ENCODE assay signal across 11 mouse cellular contexts in the genomic region with DNA sequence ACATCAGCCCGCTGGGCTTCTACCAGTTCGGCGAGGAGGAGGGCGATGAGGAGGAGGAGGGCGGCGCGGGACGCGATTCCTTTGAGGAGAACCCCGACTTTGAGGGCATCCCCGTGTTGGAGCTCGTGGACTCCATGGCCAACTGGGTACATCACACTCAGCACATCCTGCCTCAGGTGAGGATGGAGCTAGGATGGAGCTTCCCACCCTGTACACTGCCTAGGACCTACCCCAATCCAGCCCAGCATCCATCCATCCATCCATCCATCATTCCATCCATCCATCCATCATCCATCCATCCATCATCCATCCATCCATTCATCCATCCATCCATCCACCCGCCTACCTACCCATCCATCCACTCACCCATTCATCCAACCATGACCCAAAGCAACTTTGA. TPM values are rescaled to one million over a fixed set of nuclear protein-coding genes. Genes with fewer than 3 reads are reported as not detected.
DNase-seq lines count a peak whose midpoint lies in the region; ATAC-seq and TF ChIP-seq lines count a peak whose summit lies in the region.
"Had no signal": no experiment of that assay in that cellular context is flagged by ENCODE, and none has a peak within 500 bp of the region (broad histone marks: within the 10 kb centered on the region; RNA-seq: fewer than 3 reads in every experiment).

No protein-coding gene starts in this region.

- ATAC-seq in hindbrain, embryonic 13.5 days (ENCODE audit: low FRiP score): no peak
- no peak for ATAC-seq in hindbrain, embryonic 11.5 days (ENCODE audit: low FRiP score)
- peak; percentile 43; the same call in 1 of the 2 replicates for ATAC-seq in stomach, postnatal 0 days (ENCODE audit: low FRiP score, low TSS enrichment)
- ATAC-seq: inflammation-experienced regulatory T-cells, adult 6 months had no signal

- DNase-seq in hindbrain, embryonic 11.5 days (ENCODE audit: low spot score): no peak
- peak; percentile 44 for DNase-seq in testis, postnatal 10 days (ENCODE audit: low spot score)
- no peak for DNase-seq in testis, postnatal 14 days (ENCODE audit: low spot score)
- no peak for DNase-seq in limb, embryonic 10.5 days (ENCODE audit: low spot score)
- DNase-seq in stomach, postnatal 0 days (ENCODE audit: low spot score): no peak
- no peak for DNase-seq in urinary bladder, adult 2 months (ENCODE audit: low spot score)
- DNase-seq in kidney, postnatal 4 days: no peak
- DNase-seq: lung, postnatal 10 days; spleen, adult 18-20 months had no signal

- H3K27me3 ChIP-seq in hindbrain, embryonic 13.5 days: peaks cover 41% of the 10 kb centered on the region
- H3K27me3 ChIP-seq in hindbrain, embryonic 11.5 days (ENCODE audit: control insufficient read depth, insufficient read depth, low read length): peaks cover 25% of the 10 kb centered on the region
- peaks cover 49% of the 10 kb centered on the region for H3K27me3 ChIP-seq in limb, embryonic 10.5 days (ENCODE audit: low read depth, poor library complexity, severe bottlenecking)
- no peaks in the 10 kb centered on the region; the same call in 1 of the 2 replicates for H3K27me3 ChIP-seq in stomach, postnatal 0 days (ENCODE audit: control insufficient read depth, insufficient read depth, low read length)

- no peaks in the 10 kb centered on the region for H3K9me3 ChIP-seq in hindbrain, embryonic 13.5 days
- H3K9me3 ChIP-seq in hindbrain, embryonic 11.5 days (ENCODE audit: control insufficient read depth, low read length): no peaks in the 10 kb centered on the region
- H3K9me3 ChIP-seq in limb, embryonic 10.5 days (replicated peaks): 0 out of 2 replicates have a peak, but pooled peaks cover 1% of the 10 kb centered on the region
- H3K9me3 ChIP-seq in stomach, postnatal 0 days (ENCODE audit: control insufficient read depth, low read length): no peaks in the 10 kb centered on the region

- H3K4me1 ChIP-seq in hindbrain, embryonic 13.5 days (replicated peaks): no peaks in the 10 kb centered on the region
- no peaks in the 10 kb centered on the region for H3K4me1 ChIP-seq in hindbrain, embryonic 11.5 days (replicated peaks; ENCODE audit: control insufficient read depth, insufficient read depth, low read length)
- no peaks in the 10 kb centered on the region for H3K4me1 ChIP-seq in limb, embryonic 10.5 days
- no peaks in the 10 kb centered on the region for H3K4me1 ChIP-seq in stomach, postnatal 0 days (replicated peaks; ENCODE audit: control insufficient read depth, insufficient read depth)

- 0 out of 2 replicates have a peak overlapping the region, but pooled peaks have one; percentile 7 for H3K4me3 ChIP-seq in hindbrain, embryonic 13.5 days
- no peak overlapping the region for H3K4me3 ChIP-seq in hindbrain, embryonic 11.5 days (ENCODE audit: low read depth, low read length)
- peak overlapping the region; percentile 15; the same call in 1 of the 2 replicates for H3K4me3 ChIP-seq in limb, embryonic 10.5 days
- peak overlapping the region; percentile 4; the same call in 1 of the 2 replicates for H3K4me3 ChIP-seq in stomach, postnatal 0 days (ENCODE audit: low read depth, low read length)

- no peak for TF ChIP-seq EP300 in stomach, postnatal 0 days (optimal IDR thresholded peaks at IDR 0.05)

- WGBS in hindbrain, embryonic 13.5 days: 44% methylated on average over 13 of the region's 13 CpGs
- WGBS in hindbrain, embryonic 11.5 days: 53% methylated on average over 8 of the region's 13 CpGs
- WGBS in limb, embryonic 10.5 days: 53% methylated on average over 13 of the region's 13 CpGs
- WGBS in stomach, postnatal 0 days: 51% methylated on average over 13 of the region's 13 CpGs

- H3K4me2 ChIP-seq in hindbrain, embryonic 13.5 days: peak overlapping the region; percentile 30
- H3K4me2 ChIP-seq in hindbrain, embryonic 11.5 days (replicated peaks; ENCODE audit: low read depth, low read length): no peak overlapping the region
- H3K4me2 ChIP-seq in stomach, postnatal 0 days (replicated peaks; ENCODE audit: low read depth): no peak overlapping the region

- H3K36me3 ChIP-seq in hindbrain, embryonic 13.5 days: no peaks in the 10 kb centered on the region
- no peaks in the 10 kb centered on the region for H3K36me3 ChIP-seq in hindbrain, embryonic 11.5 days (ENCODE audit: control insufficient read depth, insufficient read depth, low read length)
- H3K36me3 ChIP-seq in limb, embryonic 10.5 days: no peaks in the 10 kb centered on the region
- no peaks in the 10 kb centered on the region for H3K36me3 ChIP-seq in stomach, postnatal 0 days (ENCODE audit: control insufficient read depth, insufficient read depth, low read length)

- 0 out of 2 replicates have a peak overlapping the region, but pooled peaks have one; percentile 20 for H3K9ac ChIP-seq in hindbrain, embryonic 13.5 days
- H3K9ac ChIP-seq in hindbrain, embryonic 11.5 days (ENCODE audit: low read depth, low read length): no peak overlapping the region
- no peak overlapping the region for H3K9ac ChIP-seq in stomach, postnatal 0 days (ENCODE audit: low read length)

- H3K27ac ChIP-seq in hindbrain, embryonic 13.5 days: no peak overlapping the region
- H3K27ac ChIP-seq in hindbrain, embryonic 11.5 days (ENCODE audit: low read depth, low read length): no peak overlapping the region
- no peak overlapping the region for H3K27ac ChIP-seq in limb, embryonic 10.5 days
- H3K27ac ChIP-seq in stomach, postnatal 0 days (replicated peaks): no peak overlapping the region

- TF ChIP-seq CTCF in stomach, postnatal 0 days (IDR thresholded peaks at IDR 0.05; ENCODE audit: low read depth): no peak

RNA-seq across cellular contexts. Expression of gene Dmwd, which starts 10.1 kb away (rescaled TPM):
- 25.4 and 25.6 TPM in 2 replicates for polyA plus RNA-seq in hindbrain, embryonic 13.5 days (2015; fragmentation: Nextera tagmentation; extraction: Ambion mirVana)
- 18.3 and 20.2 TPM in 2 replicates for polyA plus RNA-seq in hindbrain, embryonic 11.5 days (2014; fragmentation: Nextera tagmentation; extraction: Ambion mirVana)
- 20.0 and 21.4 TPM in 2 replicates for polyA plus RNA-seq in limb, embryonic 10.5 days (2016; fragmentation: Nextera tagmentation; extraction: Ambion mirVana)
- 4.5 and 7.0 TPM in 2 replicates for polyA plus RNA-seq in stomach, postnatal 0 days (2015; fragmentation: Nextera tagmentation; extraction: Ambion mirVana)
- 44.9 and 46.4 TPM in 2 replicates for polyA plus RNA-seq in urinary bladder, adult 2 months (2012; rRNA removed)

RNA-seq across cellular contexts. Expression of gene Rsph6a, which starts 11.4 kb away (rescaled TPM):
- not detected in 2 replicates for polyA plus RNA-seq in hindbrain, embryonic 13.5 days (2015; fragmentation: Nextera tagmentation; extraction: Ambion mirVana)
- polyA plus RNA-seq in hindbrain, embryonic 11.5 days (2014; fragmentation: Nextera tagmentation; extraction: Ambion mirVana): not detected in 2 replicates
- polyA plus RNA-seq in limb, embryonic 10.5 days (2016; fragmentation: Nextera tagmentation; extraction: Ambion mirVana): not detected in 2 replicates
- polyA plus RNA-seq in stomach, postnatal 0 days (2015; fragmentation: Nextera tagmentation; extraction: Ambion mirVana): not detected in 2 replicates
- polyA plus RNA-seq in urinary bladder, adult 2 months (2012; rRNA removed): 0.03 TPM in 1 of 2 replicates, not detected in the other
- polyA plus RNA-seq: inflammation-experienced regulatory T-cells, adult 6 months had no signal

RNA-seq across cellular contexts. Expression of gene Dmpk, which starts 17.8 kb away (rescaled TPM):
- polyA plus RNA-seq in hindbrain, embryonic 13.5 days (2015; fragmentation: Nextera tagmentation; extraction: Ambion mirVana): 9.4 and 11.6 TPM in 2 replicates
- polyA plus RNA-seq in hindbrain, embryonic 11.5 days (2014; fragmentation: Nextera tagmentation; extraction: Ambion mirVana): 10.3 and 12.2 TPM in 2 replicates
- polyA plus RNA-seq in limb, embryonic 10.5 days (2016; fragmentation: Nextera tagmentation; extraction: Ambion mirVana): 7.2 and 8.7 TPM in 2 replicates
- 91.3 and 103 TPM in 2 replicates for polyA plus RNA-seq in stomach, postnatal 0 days (2015; fragmentation: Nextera tagmentation; extraction: Ambion mirVana)
- polyA plus RNA-seq in urinary bladder, adult 2 months (2012; rRNA removed): 525 and 848 TPM in 2 replicates
- polyA plus RNA-seq: inflammation-experienced regulatory T-cells, adult 6 months had no signal

RNA-seq across cellular contexts. Expression of gene Six5, which starts 28.5 kb away (rescaled TPM):
- polyA plus RNA-seq in hindbrain, embryonic 13.5 days (2015; fragmentation: Nextera tagmentation; extraction: Ambion mirVana): 2.4 and 2.8 TPM in 2 replicates
- polyA plus RNA-seq in hindbrain, embryonic 11.5 days (2014; fragmentation: Nextera tagmentation; extraction: Ambion mirVana): 6.2 and 7.2 TPM in 2 replicates
- polyA plus RNA-seq in limb, embryonic 10.5 days (2016; fragmentation: Nextera tagmentation; extraction: Ambion mirVana): 5.7 and 7.5 TPM in 2 replicates
- 6.1 and 7.7 TPM in 2 replicates for polyA plus RNA-seq in stomach, postnatal 0 days (2015; fragmentation: Nextera tagmentation; extraction: Ambion mirVana)
- 59.1 and 60.2 TPM in 2 replicates for polyA plus RNA-seq in urinary bladder, adult 2 months (2012; rRNA removed)

RNA-seq across cellular contexts. Expression of gene Sympk, which starts 41.7 kb away (rescaled TPM):
- polyA plus RNA-seq in hindbrain, embryonic 13.5 days (2015; fragmentation: Nextera tagmentation; extraction: Ambion mirVana): 29.7 and 30.1 TPM in 2 replicates
- 29.4 and 30.5 TPM in 2 replicates for polyA plus RNA-seq in hindbrain, embryonic 11.5 days (2014; fragmentation: Nextera tagmentation; extraction: Ambion mirVana)
- polyA plus RNA-seq in limb, embryonic 10.5 days (2016; fragmentation: Nextera tagmentation; extraction: Ambion mirVana): 50.4 and 54.6 TPM in 2 replicates
- polyA plus RNA-seq in stomach, postnatal 0 days (2015; fragmentation: Nextera tagmentation; extraction: Ambion mirVana): 9.1 and 9.6 TPM in 2 replicates
- 35.0 and 43.7 TPM in 2 replicates for polyA plus RNA-seq in urinary bladder, adult 2 months (2012; rRNA removed)
